Mouse (Mus musculus) CH12.LX (cell line): Measurements from ENCODE around the gene Mgrn1. TPM values are rescaled to one million over a fixed set of nuclear protein-coding genes. Genes with fewer than 3 reads are reported as not detected.

ENCODE experiments used
- DNase-seq: peaks from one replicate; pipeline ENCODE4 v3.0.0-alpha.2; 2013; ENCODE audit errors: extremely low read depth
- H3K27ac ChIP-seq: 2 replicates; pipeline ENCODE4 v1.5.1; 2012; ENCODE audit warnings: low read depth, mild to moderate bottlenecking, control low read depth, moderate library complexity; ENCODE audit not compliant: insufficient read depth
- H3K27me3 ChIP-seq: replicated peaks from 2 replicates; pipeline ENCODE3; 2012; ENCODE audit warnings: inconsistent platforms
- H3K36me3 ChIP-seq, 2 experiments: replicated peaks in 1 of 2; 2 replicates each; pipeline versions ENCODE3 to v1.6.1; 2012; ENCODE audit warnings: inconsistent platforms in 1 of 2, low read length in 1 of 2, mild to moderate bottlenecking in 1 of 2, mixed read lengths in 1 of 2, moderate library complexity in 1 of 2; ENCODE audit not compliant: control insufficient read depth in 1 of 2, insufficient read depth in 1 of 2
- H3K4me1 ChIP-seq, 2 experiments: 2 replicates each; pipeline ENCODE4 v1.6.1; 2012; ENCODE audit warnings: inconsistent platforms in 1 of 2, moderate library complexity in 1 of 2; ENCODE audit not compliant: insufficient read depth in 2 of 2, control insufficient read depth in 1 of 2
- H3K4me2 ChIP-seq: 2 replicates; pipeline ENCODE4 v1.6.1; 2012; ENCODE audit warnings: low read depth, mild to moderate bottlenecking, control low read depth; ENCODE audit not compliant: poor library complexity, insufficient read depth, severe bottlenecking
- H3K4me3 ChIP-seq, 3 experiments: fragments of 150-350 bp in 1 of 3; sonication (generic) in 1 of 3; replicated peaks in 1 of 3; 2 replicates each; pipeline versions ENCODE3 to v1.5.1; 2011 to 2012; ENCODE audit warnings: low read depth in 2 of 3, low read length in 2 of 3, mild to moderate bottlenecking in 2 of 3, moderate library complexity in 2 of 3, control low read depth in 1 of 3, improper control_type of control experiment in 1 of 3, inconsistent platforms in 1 of 3, mixed read lengths in 1 of 3; ENCODE audit not compliant: poor library complexity in 1 of 3
- H3K79me2 ChIP-seq: replicated peaks from 2 replicates; pipeline ENCODE4 v1.6.1; 2012; ENCODE audit warnings: mild to moderate bottlenecking, moderate library complexity; ENCODE audit not compliant: control insufficient read depth, poor library complexity, insufficient read depth, severe bottlenecking; ENCODE audit errors: extremely low read depth
- H3K9ac ChIP-seq: 2 replicates; pipeline ENCODE4 v1.6.1; 2012; ENCODE audit warnings: low read depth, mild to moderate bottlenecking, control low read depth, moderate library complexity; ENCODE audit not compliant: insufficient read depth
- H3K9me3 ChIP-seq: replicated peaks from 2 replicates; pipeline ENCODE3; 2012; ENCODE audit warnings: low read length, inconsistent platforms, mixed read lengths
- CHD1 ChIP-seq: IDR thresholded peaks from 2 replicates; pipeline ENCODE4 v1.6.1; 2012; ENCODE audit warnings: low read depth, low read length, improper control_type of control experiment, inconsistent platforms
- CHD2 ChIP-seq: IDR thresholded peaks from 2 replicates; pipeline ENCODE4 v1.6.1; 2011; ENCODE audit warnings: low read length, improper control_type of control experiment
- EP300 ChIP-seq: IDR thresholded peaks from 2 replicates; pipeline ENCODE4 v1.6.1; 2011; ENCODE audit warnings: low read length, improper control_type of control experiment
- ETS1 ChIP-seq: conservative IDR thresholded peaks from 2 replicates; pipeline ENCODE4 v1.6.1; 2012; ENCODE audit warnings: low read depth, mild to moderate bottlenecking, inconsistent platforms, low read length, improper control_type of control experiment, moderate library complexity
- IRF4 ChIP-seq: IDR thresholded peaks from 2 replicates; pipeline ENCODE4 v1.6.1; 2014; ENCODE audit warnings: low read depth, mild to moderate bottlenecking, inconsistent platforms, low read length, improper control_type of control experiment
- JUND ChIP-seq: conservative IDR thresholded peaks from 2 replicates; pipeline ENCODE4 v1.6.1; 2011; ENCODE audit warnings: low read depth, low read length, improper control_type of control experiment
- KAT2A ChIP-seq: IDR thresholded peaks from 2 replicates; pipeline ENCODE4 v1.6.1; 2012; ENCODE audit warnings: low read length, improper control_type of control experiment, inconsistent platforms; ENCODE audit not compliant: insufficient replicate concordance
- MAX ChIP-seq: IDR thresholded peaks from 2 replicates; pipeline ENCODE4 v1.6.1; 2011; ENCODE audit warnings: low read length, improper control_type of control experiment
- NELFE ChIP-seq: IDR thresholded peaks from 2 replicates; pipeline ENCODE4 v1.6.1; 2011; ENCODE audit warnings: low read depth, low read length, improper control_type of control experiment
- NRF1 ChIP-seq: IDR thresholded peaks from 2 replicates; pipeline ENCODE4 v1.6.1; 2014; ENCODE audit warnings: low read depth, mild to moderate bottlenecking, inconsistent platforms, low read length, improper control_type of control experiment, moderate library complexity
- PAX5 ChIP-seq: IDR thresholded peaks from 2 replicates; pipeline ENCODE4 v1.6.1; 2012; ENCODE audit warnings: low read length, inconsistent platforms, mixed read lengths
- POLR2AphosphoS2 ChIP-seq: IDR thresholded peaks from 2 replicates; pipeline ENCODE4 v1.6.1; 2011; ENCODE audit warnings: low read depth, low read length, improper control_type of control experiment
- RAD21 ChIP-seq: IDR thresholded peaks from 2 replicates; pipeline ENCODE4 v1.6.1; 2011; ENCODE audit warnings: low read depth, mild to moderate bottlenecking, low read length, improper control_type of control experiment, moderate library complexity
- SMC3 ChIP-seq: IDR thresholded peaks from 2 replicates; pipeline ENCODE4 v1.6.1; 2011; ENCODE audit warnings: low read depth, low read length, improper control_type of control experiment
- TBP ChIP-seq: conservative IDR thresholded peaks from 2 replicates; pipeline ENCODE4 v1.6.1; 2011; ENCODE audit warnings: low read depth, low read length, improper control_type of control experiment
- UBTF ChIP-seq: IDR thresholded peaks from 2 replicates; pipeline ENCODE4 v1.6.1; 2012; ENCODE audit warnings: low read depth, mild to moderate bottlenecking, inconsistent platforms, low read length, improper control_type of control experiment, moderate library complexity
- USF1 ChIP-seq: IDR thresholded peaks from 2 replicates; pipeline ENCODE4 v1.6.1; 2014; ENCODE audit warnings: low read depth, mild to moderate bottlenecking, inconsistent platforms, low read length, improper control_type of control experiment
- USF2 ChIP-seq: conservative IDR thresholded peaks from 2 replicates; pipeline ENCODE4 v1.6.1; 2011; ENCODE audit warnings: low read depth, low read length, improper control_type of control experiment
- ZC3H11A ChIP-seq: IDR thresholded peaks from 2 replicates; pipeline ENCODE4 v1.6.1; 2012; ENCODE audit warnings: low read depth, mild to moderate bottlenecking, inconsistent platforms, low read length, improper control_type of control experiment
- ZKSCAN1 ChIP-seq: IDR thresholded peaks from 2 replicates; pipeline ENCODE4 v1.6.1; 2012; ENCODE audit warnings: low read depth, inconsistent platforms, low read length, improper control_type of control experiment, borderline replicate concordance
- ZNF384 ChIP-seq: IDR thresholded peaks from 2 replicates; pipeline ENCODE4 v1.6.1; 2012; ENCODE audit warnings: low read depth, low read length, improper control_type of control experiment, inconsistent platforms
- dilution Hi-C: fragments of 300-500 bp; cut with MboI; formaldehyde crosslinking; loops from 2 replicates; pipeline ENCODE4 v1.14.3; 2020; ENCODE audit warnings: low sequenced_read_pairs; ENCODE audit not compliant: extremely low pct_unique_long_range_greater_than_20kb, extremely low pct_ligation_motif_present
- in situ Hi-C: fragments of 300-500 bp; cut with MboI; formaldehyde crosslinking; loops from 3 replicates; pipeline ENCODE4 v1.14.3; 2019; ENCODE audit warnings: low sequenced_read_pairs, low pct_ligation_motif_present, low pct_unique_long_range_greater_than_20kb, mixed read lengths
- polyA plus RNA-seq: library from polyadenylated mRNA; unstranded; fragments of >175 nt; gene quantifications from 2 replicates; pipeline ENCODE4 v1.2.1, GENCODE M21; 2012; ENCODE audit warnings: low read depth; ENCODE audit not compliant: insufficient read length
- total RNA-seq, 2 experiments: library from RNA; depleted of rRNA; stranded (reverse); fragments of 300-350 nt in 1 of 2; fragments of >200 nt in 1 of 2; gene quantifications; 2 replicates each; pipeline ENCODE4 v1.2.3; 2012 to 2014

The Mgrn1 gene
- total and polyA plus RNA-seq, 3 experiments: 11.7 to 16.9 (median 12.9) TPM

- no peak for DNase-seq
- no peaks in the 10 kb centered on the region; the same call in none of the 2 replicates for H3K79me2 ChIP-seq
- dilution Hi-C loops (no loop called here), in situ Hi-C loops (no loop called here)
- no peak overlapping the region for H3K9ac ChIP-seq
- H3K4me2 ChIP-seq: no peak overlapping the region
- TF ChIP-seq ZNF384 (no peak), USF2 (no peak), CHD1 (no peak), MAX (no peak), IRF4 (no peak), RAD21 (no peak), KAT2A (no peak), SMC3 (no peak)
- no peaks in the 10 kb centered on the region for H3K27me3 ChIP-seq
- H3K36me3 ChIP-seq: peaks cover 61 to 90% of the 10 kb centered on the region in 2 experiments
- H3K9me3 ChIP-seq: no peaks in the 10 kb centered on the region
- no peak overlapping the region for H3K4me3 ChIP-seq
- peaks cover 0 to 45% of the 10 kb centered on the region in 2 experiments; a peak in 2 of 4 replicates for H3K4me1 ChIP-seq
- no peak overlapping the region for H3K27ac ChIP-seq
Measured at GRCm38 (mm10) chr16:4956609-4957008, 70.6 kb downstream of the Mgrn1 start.

- Histone ChIP-seq H3K4me3 (no peak overlapping the region), H3K79me2 (peaks cover 4% of the 10 kb centered on the region), H3K9ac (no peak overlapping the region), H3K9me3 (no peaks in the 10 kb centered on the region), H3K4me2 (no peak overlapping the region), H3K4me1 (peaks cover 4 to 53% of the 10 kb centered on the region in 2 experiments), H3K36me3 (peaks cover 58 to 82% of the 10 kb centered on the region in 2 experiments), H3K27me3 (no peaks in the 10 kb centered on the region), H3K27ac (no peak overlapping the region)
- TF ChIP-seq ZKSCAN1 (no peak), POLR2AphosphoS2 (no peak), ZC3H11A (no peak), ETS1 (no peak), EP300 (no peak), JUND (no peak), MAX (no peak), NRF1 (no peak), PAX5 (no peak), USF1 (no peak), ZNF384 (no peak), NELFE (no peak), UBTF (no peak), TBP (no peak), CHD2 (no peak)
- dilution Hi-C loops (no loop called here), in situ Hi-C loops (no loop called here)
- no peak for DNase-seq
Measured at GRCm38 (mm10) chr16:4957446-4957845, 71.4 kb downstream of the Mgrn1 start.
